Mouse (Mus musculus): Measurements from ENCODE around the gene Med17. TPM values are rescaled to one million over a fixed set of nuclear protein-coding genes. Genes with fewer than 3 reads are reported as not detected.

Med17 gene
- total RNA-seq, 1 experiment from 2014 or later = 45.6 TPM

- ATAC-seq (replicated peaks; ENCODE audit: insufficient number of reproducible peaks, low FRiP score, low TSS enrichment, poor library complexity, severe bottlenecking) = no peak
These were observed 18.7 kb upstream of the Med17 start for GRCm38 (mm10) chr9:15298451-15298850.

- no peak for ATAC-seq (replicated peaks; ENCODE audit: insufficient number of reproducible peaks, low FRiP score, low TSS enrichment, poor library complexity, severe bottlenecking)
These were observed 17.4 kb upstream of the Med17 start for GRCm38 (mm10) chr9:15297112-15297511.

GRCm38 (mm10) chr9:15289251-15289650, 9.5 kb upstream of the Med17 start:
- no peak for ATAC-seq (replicated peaks; ENCODE audit: insufficient number of reproducible peaks, low FRiP score, low TSS enrichment, poor library complexity, severe bottlenecking)

GRCm38 (mm10) chr9:15288402-15288801, 8.7 kb upstream of the Med17 start:
- ATAC-seq (replicated peaks; ENCODE audit: insufficient number of reproducible peaks, low FRiP score, low TSS enrichment, poor library complexity, severe bottlenecking) = no peak

- no peak for ATAC-seq (replicated peaks; ENCODE audit: insufficient number of reproducible peaks, low FRiP score, low TSS enrichment, poor library complexity, severe bottlenecking)
These were observed 8.1 kb upstream of the Med17 start for GRCm38 (mm10) chr9:15287846-15288245.

DNA sequence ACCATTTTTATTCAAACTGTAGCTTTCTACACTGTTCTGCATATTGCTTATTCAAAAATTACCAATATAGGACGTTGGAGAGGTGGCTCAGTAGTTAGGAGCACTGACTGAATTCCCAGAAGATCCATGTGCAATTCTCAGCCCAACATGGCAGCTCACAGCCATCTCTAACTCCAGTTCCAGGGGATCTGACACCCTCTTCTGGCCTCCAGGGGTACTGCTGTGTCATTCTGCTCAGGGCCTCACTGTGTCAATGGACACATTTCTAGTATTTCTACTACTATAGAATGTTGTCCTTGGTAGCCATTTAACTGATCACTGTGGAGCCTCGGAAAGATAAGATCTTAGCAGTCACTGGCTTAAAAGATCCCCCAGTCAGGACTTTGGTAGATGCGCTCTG, 5.7 kb upstream of the Med17 start:
- ATAC-seq (replicated peaks; ENCODE audit: insufficient number of reproducible peaks, low FRiP score, low TSS enrichment, poor library complexity, severe bottlenecking) = no peak

GRCm38 (mm10) chr9:15280491-15280879, 754 bp upstream of the Med17 start:
- no peak for ATAC-seq (replicated peaks; ENCODE audit: insufficient number of reproducible peaks, low FRiP score, low TSS enrichment, poor library complexity, severe bottlenecking)

DNA sequence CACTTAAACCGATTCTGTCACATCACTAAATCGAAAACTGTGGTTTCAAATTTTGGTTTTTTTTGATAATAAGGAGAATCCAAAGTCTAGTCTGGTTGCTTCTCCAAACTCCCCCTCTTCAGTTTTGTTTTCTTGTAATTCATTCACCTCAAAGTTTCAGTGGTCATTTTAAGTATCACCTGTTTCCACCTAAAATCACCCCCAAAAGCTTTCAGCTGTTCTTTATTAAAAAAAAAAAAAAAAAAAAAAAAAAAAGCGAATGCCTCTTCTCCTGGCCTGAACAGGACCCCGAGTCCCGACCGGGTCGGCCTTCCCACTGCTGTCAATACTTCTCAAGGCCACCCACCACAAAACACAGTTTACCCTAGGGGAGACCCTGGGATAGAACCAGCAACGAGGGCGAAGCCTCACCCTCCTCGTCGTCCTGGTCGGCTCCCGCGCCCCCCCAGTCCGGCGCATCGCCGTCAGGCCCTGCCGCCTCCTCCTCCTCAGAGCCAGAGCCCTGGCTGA, 537 bp downstream of the Med17 start:
- ATAC-seq (replicated peaks; ENCODE audit: insufficient number of reproducible peaks, low FRiP score, low TSS enrichment, poor library complexity, severe bottlenecking) = no peak

GRCm38 (mm10) chr9:15278343-15278742, 1.4 kb downstream of the Med17 start:
- ATAC-seq (replicated peaks; ENCODE audit: insufficient number of reproducible peaks, low FRiP score, low TSS enrichment, poor library complexity, severe bottlenecking) = no peak

DNA sequence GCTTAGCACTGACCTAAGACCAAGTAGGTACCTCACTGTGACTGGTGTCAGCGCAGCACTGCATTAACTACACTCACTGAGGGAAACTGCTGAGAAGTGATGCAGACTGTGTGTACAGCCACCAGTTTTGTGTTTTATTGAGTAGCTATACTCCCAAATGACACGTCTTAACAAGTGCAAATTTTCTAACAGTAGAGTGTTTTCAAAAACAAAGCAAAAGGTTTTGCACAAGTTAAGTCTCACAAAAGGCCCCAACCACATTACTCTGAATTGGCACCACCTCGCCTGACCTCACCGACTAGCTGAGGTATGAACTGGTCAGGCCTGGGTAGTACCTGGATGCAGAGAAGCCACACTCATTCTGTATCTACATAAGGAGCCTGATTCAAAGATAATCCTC, 2.9 kb downstream of the Med17 start:
- no peak for ATAC-seq (replicated peaks; ENCODE audit: insufficient number of reproducible peaks, low FRiP score, low TSS enrichment, poor library complexity, severe bottlenecking)

DNA sequence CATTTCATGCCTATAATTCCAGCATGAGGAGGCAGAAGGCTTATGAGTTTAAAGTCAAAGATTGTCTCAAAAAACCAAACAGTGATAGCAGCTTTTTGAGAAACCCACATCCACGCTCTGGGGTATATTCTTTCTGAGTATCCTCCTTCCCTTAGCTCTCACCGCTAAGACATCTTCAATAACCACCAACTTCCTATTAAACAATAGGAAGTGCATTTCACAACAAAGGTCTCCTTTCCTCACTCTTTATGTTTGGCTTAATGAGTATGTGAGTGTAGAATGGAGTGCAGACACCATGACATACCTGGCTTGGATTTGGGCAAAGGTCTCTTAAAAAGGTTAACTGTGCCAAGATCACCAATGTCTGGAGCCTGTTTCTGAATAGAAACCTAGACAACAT, 5.8 kb downstream of the Med17 start:
- ATAC-seq (replicated peaks; ENCODE audit: insufficient number of reproducible peaks, low FRiP score, low TSS enrichment, poor library complexity, severe bottlenecking) = no peak

DNA sequence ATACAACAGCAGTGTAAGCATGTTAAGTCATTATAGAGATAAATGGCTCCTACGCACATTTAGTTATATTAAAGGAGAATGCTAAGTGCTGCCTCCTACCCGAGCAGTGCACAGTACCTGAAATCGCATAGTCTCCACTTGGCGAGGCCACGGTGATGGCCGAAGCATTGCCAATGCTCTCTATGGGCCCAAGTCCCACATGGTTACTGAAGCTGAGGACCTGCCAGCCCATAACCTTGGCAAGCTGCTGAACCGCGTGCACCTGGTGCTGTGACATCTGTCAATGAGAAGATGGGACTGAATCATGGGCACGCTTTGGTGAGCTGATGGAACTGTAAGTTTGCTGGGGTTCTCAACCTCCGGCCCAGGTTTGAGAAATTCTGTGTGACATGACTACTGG, 16.2 kb downstream of the Med17 start:
- no peak for ATAC-seq (replicated peaks; ENCODE audit: insufficient number of reproducible peaks, low FRiP score, low TSS enrichment, poor library complexity, severe bottlenecking)

DNA sequence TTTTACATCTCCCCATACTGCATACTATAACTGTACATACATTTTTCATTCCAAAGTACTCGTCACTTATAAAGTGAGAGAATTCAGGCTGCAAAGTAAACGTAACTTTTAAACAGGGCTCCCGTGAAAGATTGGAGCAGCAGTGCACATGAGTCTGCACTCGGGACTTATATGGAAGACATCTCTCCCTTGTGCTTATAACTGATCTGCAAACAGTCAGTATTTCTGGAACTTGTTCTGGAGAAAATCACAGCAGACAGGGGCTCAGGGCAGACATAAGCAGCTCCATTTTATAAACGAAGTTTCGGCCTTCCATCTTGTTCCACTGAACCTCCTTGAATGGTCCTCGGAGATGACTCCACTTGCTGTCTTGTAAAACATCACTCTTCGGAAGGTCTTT, 17.8 kb downstream of the Med17 start:
- no peak for ATAC-seq (replicated peaks; ENCODE audit: insufficient number of reproducible peaks, low FRiP score, low TSS enrichment, poor library complexity, severe bottlenecking)

DNA sequence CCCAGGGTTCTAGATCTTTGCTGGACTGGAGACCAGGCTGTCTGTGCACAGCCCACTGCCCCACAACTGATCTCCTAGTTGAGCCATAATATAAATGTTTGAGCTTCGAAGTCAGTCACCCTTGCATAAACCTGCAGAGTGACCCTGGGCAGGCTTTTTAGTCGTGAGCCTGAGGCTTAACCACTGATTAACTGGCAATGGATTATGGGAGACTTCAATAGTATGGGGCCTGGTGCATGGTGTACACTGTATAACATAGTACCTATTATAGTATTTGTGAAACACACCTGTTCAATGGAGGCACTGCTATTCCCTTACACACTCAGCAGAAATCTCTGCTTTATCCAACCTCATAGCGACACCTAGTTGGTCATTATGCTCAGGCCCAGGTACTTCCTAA, 23.5 kb downstream of the Med17 start:
- no peak for ATAC-seq (replicated peaks; ENCODE audit: insufficient number of reproducible peaks, low FRiP score, low TSS enrichment, poor library complexity, severe bottlenecking)

DNA sequence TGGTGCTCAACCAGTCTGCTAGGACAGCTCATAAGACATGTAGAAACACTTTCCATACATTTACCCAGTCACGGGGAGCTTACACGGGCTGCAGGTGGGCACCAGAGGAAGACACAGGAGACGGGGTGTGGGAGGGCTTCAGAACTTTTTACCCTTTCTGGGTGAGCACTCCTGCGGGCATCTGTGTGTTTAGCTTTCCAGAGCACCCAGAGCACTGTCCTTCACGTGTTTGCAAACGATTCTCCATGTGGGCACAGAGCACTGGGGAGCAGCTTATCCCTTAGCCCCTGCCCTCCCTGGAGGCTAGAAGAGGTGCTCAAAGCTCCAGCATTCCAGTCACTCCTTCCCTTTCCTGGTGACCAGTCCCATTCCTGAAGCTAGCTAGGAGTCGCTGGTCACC, 25.2 kb downstream of the Med17 start:
- no peak for ATAC-seq (replicated peaks; ENCODE audit: insufficient number of reproducible peaks, low FRiP score, low TSS enrichment, poor library complexity, severe bottlenecking)

DNA sequence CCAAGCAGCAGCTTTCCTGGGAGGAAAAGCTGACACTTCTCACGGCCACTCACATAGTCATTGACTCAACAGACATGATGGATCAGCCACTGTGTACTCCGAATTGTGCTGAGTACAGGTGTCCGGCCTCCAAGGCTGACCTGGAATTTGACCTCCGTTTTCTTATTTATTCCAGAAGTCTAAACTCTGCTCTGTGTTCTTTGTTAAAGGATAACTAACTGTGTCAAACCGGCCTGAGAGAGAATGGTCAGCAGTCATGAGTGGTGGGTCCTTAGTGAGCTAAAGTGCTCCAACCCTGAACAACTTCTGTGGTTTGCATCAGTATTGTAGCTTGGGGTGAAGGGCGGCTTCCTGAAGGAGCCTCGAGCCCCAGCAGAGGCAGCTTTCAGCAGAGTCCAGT, 27.5 kb downstream of the Med17 start:
- no peak for ATAC-seq (replicated peaks; ENCODE audit: insufficient number of reproducible peaks, low FRiP score, low TSS enrichment, poor library complexity, severe bottlenecking)

GRCm38 (mm10) chr9:15250376-15250775, 29.4 kb downstream of the Med17 start:
- ATAC-seq (replicated peaks; ENCODE audit: insufficient number of reproducible peaks, low FRiP score, low TSS enrichment, poor library complexity, severe bottlenecking) = no peak

DNA sequence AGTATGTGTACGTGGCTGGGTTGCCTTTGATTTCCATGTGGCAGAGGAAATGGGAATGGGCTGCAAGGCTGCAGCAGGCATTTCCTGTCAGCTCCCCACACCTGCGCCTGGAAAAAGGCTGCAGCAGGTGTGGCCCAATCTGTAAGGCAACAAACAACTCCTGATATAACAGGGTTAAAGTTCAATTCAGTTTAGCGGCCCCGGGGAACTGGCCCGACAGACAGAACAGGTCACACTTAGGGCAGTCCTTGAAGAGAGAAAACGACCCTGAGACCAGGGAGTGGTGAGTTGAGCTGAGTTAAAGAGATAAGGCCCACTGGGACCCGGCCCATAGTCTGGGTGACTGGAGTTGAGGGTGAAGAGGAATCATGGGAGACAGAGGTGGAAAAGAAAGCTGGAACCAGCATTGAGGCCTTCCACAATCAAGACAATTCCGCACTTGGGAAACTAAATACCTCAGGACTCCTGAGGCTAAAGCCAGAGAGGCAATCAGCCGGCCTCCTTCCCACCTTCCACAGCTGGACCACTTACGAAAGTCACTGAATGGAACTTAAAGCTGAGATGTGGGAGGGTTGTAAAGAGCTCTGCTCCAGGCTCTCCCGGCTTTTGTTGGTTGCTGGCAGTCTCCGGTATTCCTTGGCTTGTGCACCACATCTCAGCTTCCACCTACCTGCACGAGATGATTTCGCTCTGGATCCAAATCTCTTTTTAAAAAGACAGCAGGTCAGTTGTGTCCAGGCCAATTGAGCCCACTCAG, 34.2 kb downstream of the Med17 start:
- no peak for ATAC-seq (replicated peaks; ENCODE audit: insufficient number of reproducible peaks, low FRiP score, low TSS enrichment, poor library complexity, severe bottlenecking)

DNA sequence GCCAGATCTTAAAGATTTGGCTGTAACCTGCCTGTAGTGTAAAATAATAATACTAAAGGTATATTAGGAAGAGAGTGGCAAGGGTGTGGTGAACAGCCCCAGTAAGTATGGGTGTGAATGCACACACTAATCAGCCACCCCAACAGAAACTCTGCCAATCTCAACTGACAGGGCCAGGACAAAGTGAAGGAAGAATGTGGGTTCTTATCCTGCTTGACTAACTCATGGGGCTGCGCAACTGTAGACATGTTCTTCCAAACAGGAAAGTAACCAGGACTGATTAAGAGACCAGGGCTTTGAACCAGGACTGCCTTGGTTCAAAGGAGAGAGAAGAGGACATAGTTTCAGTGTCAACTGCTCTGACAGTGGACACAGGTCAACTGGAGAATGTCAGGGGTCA, 37.6 kb downstream of the Med17 start:
- no peak for ATAC-seq (replicated peaks; ENCODE audit: insufficient number of reproducible peaks, low FRiP score, low TSS enrichment, poor library complexity, severe bottlenecking)

DNA sequence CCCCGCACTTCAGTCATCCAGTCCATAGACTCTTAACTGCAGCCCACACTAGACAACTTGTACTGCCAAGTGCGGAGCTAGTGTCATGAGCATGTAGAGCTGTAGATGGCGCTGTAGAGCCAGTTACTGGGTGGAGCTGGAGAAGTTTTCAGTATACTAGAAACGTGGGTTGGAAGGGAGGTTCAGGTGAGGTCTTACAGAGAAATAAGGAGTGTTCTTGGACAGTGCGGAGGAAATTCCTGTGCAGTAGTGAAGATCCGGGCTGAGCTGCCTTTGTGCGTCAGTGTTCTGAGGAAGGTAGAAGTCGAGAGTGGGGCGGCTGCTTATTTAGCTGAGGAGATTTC, 38.2 kb downstream of the Med17 start:
- ATAC-seq (replicated peaks; ENCODE audit: insufficient number of reproducible peaks, low FRiP score, low TSS enrichment, poor library complexity, severe bottlenecking) = no peak
